Mouse (Mus musculus): ENCODE measurements around the gene Camta1. TPM values are rescaled to one million over a fixed set of nuclear protein-coding genes. Genes with fewer than 3 reads are reported as not detected.

The Camta1 gene
- polyA plus RNA-seq, 2 experiments, result 7.3 to 32.8 TPM

DNA sequence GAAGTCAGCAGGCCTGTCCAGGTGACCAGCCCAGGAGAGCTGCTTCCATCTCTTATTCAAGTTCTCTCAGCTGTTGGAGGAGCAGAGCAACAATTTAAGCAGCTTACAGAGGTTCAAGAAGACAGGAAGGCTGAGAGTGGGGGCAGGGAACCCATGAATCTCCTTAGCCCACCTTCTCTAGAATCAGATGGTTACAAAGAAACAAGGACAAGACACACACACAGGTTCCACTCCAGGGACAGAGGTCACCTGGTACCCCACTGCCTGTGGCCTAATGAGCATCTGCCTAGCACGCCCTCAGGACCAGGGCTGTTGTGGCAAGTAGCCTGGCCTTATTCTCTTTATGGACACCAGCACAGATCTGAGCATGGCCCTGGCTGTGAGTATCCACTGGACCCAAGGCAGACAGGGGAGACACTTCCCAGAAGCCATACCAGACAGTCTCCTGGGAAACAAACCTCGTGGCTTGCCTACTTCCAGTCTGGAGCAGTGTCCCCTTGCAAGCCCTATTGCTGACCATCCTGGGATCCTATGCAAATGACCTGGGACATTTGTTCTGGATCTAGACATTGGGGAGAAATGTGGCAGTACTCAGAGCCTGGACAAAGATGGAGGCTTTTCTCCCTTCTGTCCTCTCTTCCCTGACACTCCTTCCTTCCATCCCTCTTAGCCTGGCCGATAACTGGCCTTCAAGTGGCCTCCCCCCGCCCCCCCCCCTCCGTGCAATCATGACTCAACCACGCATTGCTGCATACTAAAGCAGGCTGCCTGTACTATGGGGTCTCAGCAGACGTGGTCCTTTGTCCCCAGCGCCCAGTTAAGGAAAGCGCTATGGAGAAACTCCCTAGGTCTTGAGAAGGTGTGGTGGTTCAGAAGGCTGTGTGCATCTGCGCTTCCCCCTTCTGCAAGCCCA lies 733.8 kb downstream of the Camta1 start:
- Histone ChIP-seq H3K27ac (no peak overlapping the region), H3K4me2 (ENCODE audit: low read depth) (no peak overlapping the region; the same call in 1 of the 2 replicates), H3K4me3 (ENCODE audit: insufficient read depth in 1 of 2, low read depth in 2 of 2, low read length in 2 of 2) (no peak overlapping the region; a peak in 1 of 4 replicates), H3K27me3 (ENCODE audit: control insufficient read depth, insufficient read depth, low read length) (peaks cover 12% of the 10 kb centered on the region), H3K36me3 (replicated peaks; ENCODE audit: control insufficient read depth, insufficient read depth, low read depth) (no peaks in the 10 kb centered on the region), H3K9me3 (ENCODE audit: control insufficient read depth, low read length) (no peaks in the 10 kb centered on the region), H3K4me1 (replicated peaks; ENCODE audit: control insufficient read depth in 2 of 2, insufficient read depth in 2 of 2, low read length in 1 of 2) (no peaks in the 10 kb centered on the region), H3K9ac (replicated peaks) (no peak overlapping the region)
- TF ChIP-seq EP300 (IDR thresholded peaks at IDR 0.05; ENCODE audit: low read depth), result no peak
- no peak for TF ChIP-seq CTCF (IDR thresholded peaks at IDR 0.05; ENCODE audit: low read depth)
- DNase-seq (ENCODE audit: low read depth in 3 of 3, low spot score in 3 of 3) (no peak), ATAC-seq (ENCODE audit: insufficient read depth) (no peak)
- 8% methylated on average over 9 of the region's 10 CpGs for WGBS (ENCODE audit: insufficient replicate concordance)

DNA sequence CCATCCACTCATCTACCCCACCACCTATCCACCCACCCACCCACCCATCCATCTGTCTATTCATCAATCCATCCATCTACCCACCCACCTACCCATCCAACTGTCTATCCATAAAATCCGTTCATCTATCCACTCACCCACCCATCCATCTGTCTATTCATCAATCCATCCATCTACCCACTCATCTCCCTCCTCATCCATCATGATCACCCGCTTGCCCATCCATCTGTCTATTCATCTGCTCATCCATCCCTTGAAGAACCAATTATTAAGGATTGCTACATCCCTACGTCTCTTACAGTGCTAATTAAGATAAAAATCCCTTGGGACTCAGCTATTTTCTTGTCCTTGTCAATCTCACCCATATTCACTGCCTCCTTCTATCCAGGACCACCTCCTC lies 742.8 kb downstream of the Camta1 start:
- Histone ChIP-seq H3K4me3 (ENCODE audit: insufficient read depth in 1 of 2, low read depth in 2 of 2, low read length in 2 of 2) (no peak overlapping the region), H3K36me3 (replicated peaks; ENCODE audit: control insufficient read depth, insufficient read depth, low read depth) (no peaks in the 10 kb centered on the region), H3K9ac (replicated peaks) (no peak overlapping the region), H3K9me3 (ENCODE audit: control insufficient read depth, low read length) (no peaks in the 10 kb centered on the region), H3K4me2 (ENCODE audit: low read depth) (no peak overlapping the region), H3K4me1 (replicated peaks; ENCODE audit: control insufficient read depth in 2 of 2, insufficient read depth in 2 of 2, low read length in 1 of 2) (no peaks in the 10 kb centered on the region), H3K27ac (no peak overlapping the region), H3K27me3 (ENCODE audit: control insufficient read depth, insufficient read depth, low read length) (no peaks in the 10 kb centered on the region)
- no peak for TF ChIP-seq CTCF (IDR thresholded peaks at IDR 0.05; ENCODE audit: low read depth)
- TF ChIP-seq EP300 (IDR thresholded peaks at IDR 0.05; ENCODE audit: low read depth), result no peak
- DNase-seq (ENCODE audit: low read depth in 3 of 3, low spot score in 3 of 3) (no peak), ATAC-seq (ENCODE audit: insufficient read depth) (no peak)
- 49% methylated on average over 3 of the region's 3 CpGs for WGBS (ENCODE audit: insufficient replicate concordance)

DNA sequence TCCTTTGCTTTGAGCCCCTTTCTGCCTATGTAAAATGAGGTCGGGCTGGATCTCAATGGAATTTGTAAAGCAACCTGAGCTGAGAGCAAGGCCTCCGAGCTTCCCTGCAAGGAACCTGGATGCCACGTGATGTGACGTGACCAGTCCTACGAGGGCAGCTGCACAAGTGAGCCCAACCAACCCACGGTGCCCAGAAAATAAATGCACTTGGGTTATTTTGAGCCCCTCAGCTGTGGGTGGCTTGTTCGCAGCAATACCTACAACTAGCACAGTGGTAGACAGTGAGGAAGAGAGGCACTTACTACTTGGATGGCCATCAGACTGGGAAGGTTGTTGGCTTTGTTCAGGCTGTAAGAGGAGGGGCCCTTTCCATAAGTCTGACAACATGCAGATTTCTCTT lies 747.1 kb downstream of the Camta1 start:
- Histone ChIP-seq H3K27me3 (ENCODE audit: control insufficient read depth, insufficient read depth, low read length) (peaks cover 10% of the 10 kb centered on the region), H3K9me3 (ENCODE audit: control insufficient read depth, low read length) (no peaks in the 10 kb centered on the region), H3K4me2 (ENCODE audit: low read depth) (no peak overlapping the region), H3K36me3 (replicated peaks; ENCODE audit: control insufficient read depth, insufficient read depth, low read depth) (no peaks in the 10 kb centered on the region), H3K4me1 (replicated peaks; ENCODE audit: control insufficient read depth in 2 of 2, insufficient read depth in 2 of 2, low read length in 1 of 2) (no peaks in the 10 kb centered on the region), H3K4me3 (ENCODE audit: insufficient read depth in 1 of 2, low read depth in 2 of 2, low read length in 2 of 2) (no peak overlapping the region), H3K27ac (no peak overlapping the region), H3K9ac (replicated peaks) (no peak overlapping the region)
- no peak for DNase-seq (ENCODE audit: low read depth in 3 of 3, low spot score in 3 of 3)
- no peak for ATAC-seq (ENCODE audit: insufficient read depth)
- no peak for TF ChIP-seq EP300 (IDR thresholded peaks at IDR 0.05; ENCODE audit: low read depth)
- no peak for TF ChIP-seq CTCF (IDR thresholded peaks at IDR 0.05; ENCODE audit: low read depth)
- 61% methylated on average over 7 of the region's 7 CpGs for WGBS (ENCODE audit: insufficient replicate concordance)

DNA sequence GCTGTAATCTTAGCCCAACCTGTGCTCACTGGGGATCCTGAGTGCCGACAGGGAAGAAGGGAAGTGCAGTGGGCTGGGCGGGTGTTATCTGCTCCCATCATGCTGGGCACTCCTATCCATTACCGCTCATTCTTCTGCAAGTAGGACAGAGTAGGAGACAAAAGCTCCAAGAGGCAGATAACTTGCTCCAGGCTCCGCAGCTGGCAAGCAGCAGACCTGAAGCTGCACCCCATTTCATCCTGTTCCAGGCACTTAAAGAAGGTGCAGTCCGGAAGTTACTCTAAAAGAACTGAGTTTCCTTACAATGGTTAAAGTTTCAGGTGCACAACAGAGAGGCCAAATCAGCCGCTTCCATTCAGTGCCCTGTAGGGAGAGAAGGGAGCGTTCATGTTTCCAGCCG lies 750.5 kb downstream of the Camta1 start:
- no peak overlapping the region for H3K4me3 ChIP-seq (ENCODE audit: insufficient read depth in 1 of 2, low read depth in 2 of 2, low read length in 2 of 2)
- no peak for ATAC-seq (ENCODE audit: insufficient read depth)

DNA sequence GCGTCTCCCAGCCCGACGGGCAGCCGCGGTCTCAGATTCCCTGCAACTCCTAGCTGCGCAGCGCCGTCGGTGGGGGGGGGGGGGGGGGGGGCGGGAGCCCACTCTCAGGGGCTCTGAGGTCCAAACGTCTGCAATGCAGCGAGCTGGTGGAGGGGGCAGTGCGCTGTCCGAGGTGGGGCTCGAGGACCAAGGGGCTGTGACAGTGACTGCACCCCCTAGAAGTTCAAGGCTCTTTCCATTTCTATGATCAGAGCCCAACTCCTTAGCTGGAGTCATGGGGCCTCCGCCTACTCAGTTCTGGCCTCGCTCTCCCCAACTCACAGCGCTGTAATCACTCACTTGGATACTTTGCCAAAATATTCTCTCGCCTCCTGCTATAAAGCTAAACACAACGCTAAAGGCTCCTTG lies 752.8 kb downstream of the Camta1 start:
- WGBS (ENCODE audit: insufficient replicate concordance), result 7% methylated on average over 19 of the region's 20 CpGs
- TF ChIP-seq CTCF (IDR thresholded peaks at IDR 0.05; ENCODE audit: low read depth) (no peak), EP300 (IDR thresholded peaks at IDR 0.05; ENCODE audit: low read depth) (no peak)
- no peak overlapping the region for H3K9ac ChIP-seq (replicated peaks)
- H3K27me3 ChIP-seq (ENCODE audit: control insufficient read depth, insufficient read depth, low read length), result peaks cover 43% of the 10 kb centered on the region
- H3K4me1 ChIP-seq (replicated peaks; ENCODE audit: control insufficient read depth in 2 of 2, insufficient read depth in 2 of 2, low read length in 1 of 2), result no peaks in the 10 kb centered on the region
- H3K4me3 ChIP-seq (ENCODE audit: insufficient read depth in 1 of 2, low read depth in 2 of 2, low read length in 2 of 2), result peak overlapping the region in 1 of 2 experiments; percentile 27; a peak in 1 of 4 replicates
- no peak for DNase-seq (ENCODE audit: low read depth in 3 of 3, low spot score in 3 of 3)
- H3K4me2 ChIP-seq (ENCODE audit: low read depth), result peak overlapping the region; percentile 57
- no peak overlapping the region for H3K27ac ChIP-seq
- no peaks in the 10 kb centered on the region for H3K9me3 ChIP-seq (ENCODE audit: control insufficient read depth, low read length)
- no peaks in the 10 kb centered on the region for H3K36me3 ChIP-seq (replicated peaks; ENCODE audit: control insufficient read depth, insufficient read depth, low read depth)
- no peak for ATAC-seq (ENCODE audit: insufficient read depth)

More for the DNA sequence above, 750.5 kb downstream of the Camta1 start:
- H3K36me3 ChIP-seq (replicated peaks; ENCODE audit: control insufficient read depth, insufficient read depth, low read depth), result no peaks in the 10 kb centered on the region
- DNase-seq (ENCODE audit: low read depth in 3 of 3, low spot score in 3 of 3), result no peak
- TF ChIP-seq EP300 (IDR thresholded peaks at IDR 0.05; ENCODE audit: low read depth) (no peak), CTCF (IDR thresholded peaks at IDR 0.05; ENCODE audit: low read depth) (no peak)
- H3K4me2 ChIP-seq (ENCODE audit: low read depth), result no peak overlapping the region
- H3K9me3 ChIP-seq (ENCODE audit: control insufficient read depth, low read length), result no peaks in the 10 kb centered on the region
- peaks cover 43% of the 10 kb centered on the region for H3K27me3 ChIP-seq (ENCODE audit: control insufficient read depth, insufficient read depth, low read length)
- no peak overlapping the region for H3K27ac ChIP-seq
- WGBS (ENCODE audit: insufficient replicate concordance), result 34% methylated on average over 8 of the region's 8 CpGs
- no peaks in the 10 kb centered on the region for H3K4me1 ChIP-seq (replicated peaks; ENCODE audit: control insufficient read depth in 2 of 2, insufficient read depth in 2 of 2, low read length in 1 of 2)
- H3K9ac ChIP-seq (replicated peaks), result no peak overlapping the region
